Mouse (Mus musculus) small intestine, adult 2 months (tissue): ENCODE results near the gene Ube2a. TPM values are rescaled to one million over a fixed set of nuclear protein-coding genes. Genes with fewer than 3 reads are reported as not detected.
A peak's percentile ranks its signal among the peaks of the same experiment; 100 is the strongest.

Source experiments
- H3K27ac ChIP-seq: fragments of 200-500 bp; 2 replicates; pipeline ENCODE4 v1.5.1; 2012; ENCODE audit warnings: low read depth, low read length, control low read depth, inconsistent platforms; ENCODE audit not compliant: insufficient read depth
- H3K27me3 ChIP-seq: fragments of 200-500 bp; 2 replicates; pipeline ENCODE4 v1.6.1; 2012; ENCODE audit warnings: mild to moderate bottlenecking, moderate library complexity, low read length, inconsistent platforms; ENCODE audit not compliant: control insufficient read depth, insufficient read depth
- H3K36me3 ChIP-seq: fragments of 200-500 bp; 2 replicates; pipeline ENCODE4 v1.6.1; 2012; ENCODE audit warnings: mild to moderate bottlenecking, low read length, control low read depth, inconsistent platforms; ENCODE audit not compliant: control insufficient read depth, insufficient read depth
- H3K4me1 ChIP-seq: fragments of 200-500 bp; 2 replicates; pipeline ENCODE4 v1.6.1; 2012; ENCODE audit warnings: low read length, inconsistent platforms, mixed read lengths; ENCODE audit not compliant: control insufficient read depth, insufficient read depth, insufficient read length
- H3K4me3 ChIP-seq: fragments of 200-500 bp; 2 replicates; pipeline ENCODE4 v1.5.1; 2012; ENCODE audit warnings: low read depth, mild to moderate bottlenecking, control low read depth, inconsistent platforms, low read length, moderate library complexity
- CTCF ChIP-seq: fragments of 200-500 bp; IDR thresholded peaks from 2 replicates; pipeline ENCODE4 v1.5.1; 2012; ENCODE audit warnings: low read depth, mild to moderate bottlenecking, control low read depth, inconsistent platforms, low read length, moderate library complexity, mixed read lengths; ENCODE audit not compliant: insufficient replicate concordance, insufficient read length; ENCODE audit errors: extremely low read depth
- POLR2A ChIP-seq: fragments of 200-500 bp; IDR thresholded peaks from 2 replicates; pipeline ENCODE4 v1.6.1; 2012; ENCODE audit warnings: low read depth, mild to moderate bottlenecking, control low read depth, inconsistent platforms, low read length, moderate library complexity
- WGBS: fragments of 180-500 bp; shearing (Covaris S2); methylation state at CpG from one replicate; pipeline ENCODE4 v1.1.7; 2018; 5-methylcytosine and 5-hydroxymethylcytosine counted together
- polyA plus RNA-seq: library from polyadenylated mRNA; depleted of rRNA; stranded (reverse); fragments of >200 nt; gene quantifications from 2 replicates; pipeline ENCODE4 v1.2.3, GENCODE M21; 2012

The Ube2a gene
- polyA plus RNA-seq, 1 experiment = 34.2 TPM

DNA sequence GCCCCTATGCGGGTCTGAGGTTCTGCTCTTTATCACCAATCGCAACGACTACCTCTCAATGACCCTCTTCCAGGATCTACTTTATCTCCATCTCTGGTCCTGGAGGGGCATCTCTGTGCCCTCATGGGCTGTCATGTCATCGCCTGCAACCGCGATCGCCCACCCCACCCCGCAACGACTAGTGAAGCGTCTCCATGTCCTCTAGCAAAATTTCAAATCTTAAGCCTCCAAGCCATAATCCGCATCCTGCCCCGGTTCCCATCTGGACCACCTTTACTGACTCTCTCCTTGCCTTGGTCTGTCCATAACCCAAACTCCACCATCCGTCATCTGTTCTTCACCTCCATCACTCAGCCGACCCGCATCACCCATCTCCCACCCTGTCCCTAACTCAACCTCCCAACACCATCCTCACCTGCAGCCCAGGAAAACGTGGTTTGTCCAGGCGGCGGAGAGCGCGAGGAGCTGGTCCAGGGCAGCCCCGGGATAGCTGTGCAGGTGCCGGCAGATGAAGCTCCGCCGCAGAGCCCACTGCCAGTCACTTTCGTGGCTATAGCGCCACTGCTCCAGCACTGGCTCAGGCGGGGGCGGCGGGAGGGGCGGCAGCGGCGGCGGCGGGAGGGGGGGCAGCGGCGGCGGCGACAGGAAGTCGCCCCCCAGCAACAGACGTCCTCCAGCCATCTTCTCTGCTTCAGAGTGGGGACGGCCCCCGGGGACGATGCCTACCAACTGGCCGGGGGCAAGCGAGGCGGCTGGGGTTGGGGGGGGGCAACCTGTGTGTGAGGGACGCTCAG is 28.8 kb downstream of the Ube2a start, which contains the start of gene Nkrf:
TSS of gene Nkrf (minus strand) at position 579 of the 794 bp plus-strand sequence.
- Histone ChIP-seq H3K27me3 (no peaks in the 10 kb centered on the region), H3K4me3 (peak within 1 kb of the TSS; percentile 86), H3K27ac (0 out of 2 replicates have a peak within 1 kb of the TSS, but pooled peaks have one; percentile 6), H3K36me3 (no peaks in the 10 kb centered on the region), H3K4me1 (no peaks in the 10 kb centered on the region)
- no peak for TF ChIP-seq POLR2A
- TF ChIP-seq CTCF = no peak
- WGBS = 12% methylated on average over 40 of the region's 47 CpGs

DNA sequence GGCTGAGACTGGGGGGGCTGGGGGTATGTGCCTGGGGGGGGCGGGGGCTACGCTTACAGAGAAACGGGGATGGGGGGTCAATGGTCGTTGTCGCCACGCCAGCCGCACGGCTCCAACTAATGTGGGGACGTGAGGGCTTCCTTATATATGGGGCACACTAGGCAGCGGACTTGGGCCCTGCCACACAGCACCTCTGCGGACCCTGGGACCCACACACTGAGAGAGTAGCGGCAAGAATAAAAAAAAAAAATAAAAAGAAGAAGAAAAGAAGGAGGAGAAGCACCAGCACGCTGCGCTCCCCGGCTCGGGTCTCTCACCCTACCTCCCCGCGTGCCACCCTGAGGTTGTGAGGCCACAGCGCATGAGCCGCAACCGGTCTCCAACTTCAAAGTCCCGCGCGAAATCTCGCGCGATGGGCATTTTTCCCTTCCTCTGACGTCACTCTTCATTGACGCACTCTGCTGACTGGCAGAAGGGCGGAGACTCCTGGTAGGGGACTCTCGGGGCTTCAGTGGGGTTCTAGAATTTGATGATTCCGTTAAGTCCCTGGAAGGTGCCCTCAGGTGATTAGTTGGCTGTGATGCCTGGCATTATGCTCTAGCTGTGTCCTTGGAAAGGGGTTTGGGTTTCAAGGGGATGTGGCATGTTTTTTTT is 29.5 kb downstream of the Ube2a start:
- no peaks in the 10 kb centered on the region for H3K27me3 ChIP-seq
- no peaks in the 10 kb centered on the region for H3K4me1 ChIP-seq
- 0 out of 2 replicates have a peak overlapping the region, but pooled peaks have one; percentile 6 for H3K27ac ChIP-seq
- H3K4me3 ChIP-seq = peak overlapping the region; percentile 86
- no peak for TF ChIP-seq CTCF
- TF ChIP-seq POLR2A = peak; percentile 82; the same call in 1 of the 2 replicates
- no peaks in the 10 kb centered on the region for H3K36me3 ChIP-seq
- 14% methylated on average over 31 of the region's 32 CpGs for WGBS

DNA sequence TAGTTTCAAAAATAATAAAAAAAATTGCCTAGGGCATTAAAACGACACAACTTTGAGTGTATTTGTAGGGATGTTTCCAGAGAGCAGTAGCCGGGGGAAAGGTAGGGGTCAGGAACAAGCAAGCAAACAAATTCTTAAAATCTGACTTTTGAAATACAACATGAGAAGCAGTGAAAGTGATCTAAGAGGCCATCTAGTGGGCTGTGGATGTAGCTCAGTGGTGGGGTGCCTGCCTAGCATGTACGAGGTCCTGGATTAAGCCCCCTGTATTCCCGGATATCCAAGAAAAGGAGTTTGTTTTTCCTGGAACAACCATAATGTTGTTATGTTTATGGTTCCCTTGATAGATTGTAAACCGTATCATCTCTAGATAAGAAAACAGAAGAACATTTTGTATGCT is 32.8 kb downstream of the Ube2a start:
- no peaks in the 10 kb centered on the region for H3K36me3 ChIP-seq
- WGBS = 26% methylated on average over 5 of the region's 5 CpGs
- H3K4me1 ChIP-seq = no peaks in the 10 kb centered on the region
- no peaks in the 10 kb centered on the region for H3K27me3 ChIP-seq
- H3K27ac ChIP-seq = no peak overlapping the region
- H3K4me3 ChIP-seq = no peak overlapping the region
- TF ChIP-seq CTCF (no peak), POLR2A (no peak)

DNA sequence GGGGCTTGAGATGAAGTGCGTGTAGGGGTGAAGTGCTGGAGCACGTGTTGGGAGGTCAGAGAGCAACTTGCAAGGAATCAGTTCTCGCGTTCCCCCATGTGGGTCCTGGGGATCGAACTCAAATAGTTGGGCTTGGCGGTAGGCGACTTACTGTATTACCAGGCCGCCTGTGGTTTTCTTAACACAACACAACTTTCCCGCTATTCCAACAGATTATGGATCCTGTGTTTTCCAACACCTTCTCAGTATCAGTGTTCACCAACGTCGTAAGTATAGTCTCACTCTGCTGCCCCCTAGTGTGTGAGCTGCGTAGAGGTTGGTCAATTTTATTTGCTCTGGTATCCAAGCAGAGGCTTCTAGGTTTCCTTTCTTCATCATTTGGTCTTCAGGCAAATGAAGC is 37.6 kb downstream of the Ube2a start:
- TF ChIP-seq CTCF = peak; percentile 9; the same call in 1 of the 2 replicates
- no peak for TF ChIP-seq POLR2A
- Histone ChIP-seq H3K4me1 (no peaks in the 10 kb centered on the region), H3K36me3 (no peaks in the 10 kb centered on the region), H3K4me3 (no peak overlapping the region), H3K27me3 (no peaks in the 10 kb centered on the region), H3K27ac (no peak overlapping the region)
- 43% methylated on average over 12 of the region's 12 CpGs for WGBS

DNA sequence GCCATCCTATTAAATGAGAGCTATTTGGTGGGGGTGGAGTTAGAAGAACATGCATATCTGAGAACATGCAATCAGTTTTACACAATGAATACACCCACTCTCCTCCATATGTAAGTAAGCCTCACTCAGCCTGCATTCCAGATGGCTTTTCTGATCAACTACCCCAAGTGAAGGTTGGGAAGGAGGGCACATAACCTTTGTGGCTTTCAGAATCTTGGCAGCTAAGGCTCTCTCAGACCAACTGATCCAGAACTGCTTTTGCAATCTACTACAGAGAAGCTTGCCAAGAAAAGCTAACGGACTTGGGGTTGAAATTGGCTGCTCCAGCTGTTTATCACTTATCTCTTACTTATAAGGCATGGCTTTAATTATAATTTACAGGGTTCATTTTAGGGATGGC is 44.0 kb downstream of the Ube2a start:
- no peak overlapping the region for H3K27ac ChIP-seq
- TF ChIP-seq POLR2A (no peak), CTCF (no peak)
- 34% methylated on average over 1 of the region's 1 CpGs for WGBS
- no peaks in the 10 kb centered on the region for H3K4me1 ChIP-seq
- H3K4me3 ChIP-seq = no peak overlapping the region
- H3K36me3 ChIP-seq = no peaks in the 10 kb centered on the region
- H3K27me3 ChIP-seq = no peaks in the 10 kb centered on the region

DNA sequence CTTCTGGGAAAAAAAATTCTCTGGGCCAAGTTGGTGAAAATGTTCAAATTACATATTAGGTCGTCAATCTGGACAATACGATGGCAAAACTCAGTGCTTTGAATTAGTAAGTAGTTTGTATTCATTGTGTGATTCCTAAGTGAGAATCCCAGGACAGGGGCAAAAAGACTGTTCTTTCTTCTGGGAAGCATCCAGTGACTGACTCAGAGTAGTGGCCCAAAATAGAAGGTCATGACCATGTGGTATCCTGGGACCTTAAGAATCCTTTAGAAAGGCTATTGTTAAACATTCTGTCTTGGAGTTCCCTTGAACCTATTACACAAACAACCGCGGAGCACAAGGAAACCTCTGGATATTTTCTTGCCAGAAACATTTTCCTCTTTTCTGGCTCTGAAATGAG is 47.6 kb downstream of the Ube2a start:
- WGBS = 85% methylated on average over 4 of the region's 4 CpGs
- TF ChIP-seq CTCF = no peak
- no peak for TF ChIP-seq POLR2A

DNA sequence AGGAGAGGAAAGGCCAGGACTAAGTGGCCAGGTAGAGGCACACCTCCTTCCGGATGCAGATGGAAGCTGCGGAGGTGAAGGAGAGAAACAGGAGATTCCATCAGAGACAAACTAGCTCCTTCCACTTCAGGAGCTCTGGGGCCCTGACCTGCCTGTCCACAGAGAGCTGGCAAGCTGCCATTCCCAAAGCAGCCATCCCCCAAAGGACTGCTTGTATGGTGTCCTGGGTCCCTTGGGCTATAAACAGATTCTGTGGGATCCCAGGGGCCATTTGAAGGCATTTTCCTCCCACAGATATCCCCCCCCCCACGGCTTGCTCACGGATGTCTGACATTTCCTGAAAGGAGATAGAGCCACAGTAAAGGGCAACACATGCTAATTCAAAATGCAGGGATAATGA is 55.1 kb downstream of the Ube2a start:
- WGBS = 78% methylated on average over 4 of the region's 4 CpGs
- TF ChIP-seq CTCF = no peak
- TF ChIP-seq POLR2A = no peak
- H3K27ac ChIP-seq = no peak overlapping the region

More for the DNA sequence above, 47.6 kb downstream of the Ube2a start:
- H3K36me3 ChIP-seq = no peaks in the 10 kb centered on the region
- H3K4me1 ChIP-seq = no peaks in the 10 kb centered on the region
- no peak overlapping the region for H3K27ac ChIP-seq
- no peaks in the 10 kb centered on the region for H3K27me3 ChIP-seq
- no peak overlapping the region for H3K4me3 ChIP-seq

More for the DNA sequence above, 55.1 kb downstream of the Ube2a start:
- no peak overlapping the region for H3K4me3 ChIP-seq
- no peaks in the 10 kb centered on the region for H3K27me3 ChIP-seq
- no peaks in the 10 kb centered on the region for H3K4me1 ChIP-seq
- H3K36me3 ChIP-seq = no peaks in the 10 kb centered on the region
